Mouse (Mus musculus) E14TG2a.4 (cell line): Measurements from ENCODE around the gene Csnk1d.

Experiments used
- H3K27me3 ChIP-seq: 2 replicates; pipeline ENCODE4 v1.6.1; 2014; ENCODE audit warnings: low read length, control low read depth; ENCODE audit not compliant: insufficient read depth
- H3K36me3 ChIP-seq: 2 replicates; pipeline ENCODE4 v1.6.1; 2014; ENCODE audit warnings: low read length, control low read depth; ENCODE audit not compliant: insufficient read depth
- H3K4me1 ChIP-seq: replicated peaks from 2 replicates; pipeline ENCODE4 v1.6.1; 2014; ENCODE audit warnings: low read depth, low read length, control low read depth
- H3K4me3 ChIP-seq: replicated peaks from 2 replicates; pipeline ENCODE4 v1.5.1; 2014; ENCODE audit warnings: mild to moderate bottlenecking, low read length
- H3K9me3 ChIP-seq: 2 replicates; pipeline ENCODE4 v1.6.1; 2014; ENCODE audit warnings: low read length, control low read depth
- CTCF ChIP-seq: conservative IDR thresholded peaks from 2 replicates; pipeline ENCODE4 v1.5.1; 2014; ENCODE audit warnings: low read length
- NANOG ChIP-seq: IDR thresholded peaks from 2 replicates; pipeline ENCODE4 v1.6.1; 2014; ENCODE audit warnings: borderline replicate concordance, low read length, mixed read lengths
- POU5F1 ChIP-seq: IDR thresholded peaks from 2 replicates; pipeline ENCODE4 v1.6.1; 2014; ENCODE audit warnings: low read length, borderline replicate concordance

The Csnk1d gene

DNA sequence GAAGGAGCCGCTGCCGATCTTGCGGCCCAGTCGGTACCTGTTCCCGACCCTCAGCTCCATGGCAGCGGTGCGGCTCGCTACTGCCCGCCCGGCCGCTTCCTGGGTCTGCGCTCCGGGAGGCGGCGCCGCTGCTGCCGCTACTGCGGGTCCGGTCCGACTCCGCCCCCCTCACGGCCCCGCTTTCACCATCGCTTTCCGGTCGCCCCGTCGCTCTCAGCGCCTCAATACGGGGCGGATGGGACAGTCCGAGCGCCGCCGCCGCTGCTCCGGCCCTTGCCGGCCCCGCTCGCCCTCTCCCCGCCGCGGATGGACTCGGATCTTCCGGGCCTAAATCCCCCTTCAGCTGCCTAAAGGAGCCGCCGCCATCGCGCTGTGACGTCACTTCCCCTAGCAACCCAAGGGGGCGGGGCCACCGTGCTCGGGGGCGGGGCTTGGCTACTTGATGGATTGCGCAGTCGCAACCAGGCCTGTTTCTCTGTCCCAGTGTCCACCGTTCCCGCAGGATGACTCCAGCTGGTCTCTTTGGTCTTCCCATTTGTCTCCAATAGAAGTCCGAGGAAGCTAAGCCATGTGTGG lies at the start of gene Csnk1d:
Csnk1d (minus strand) TSS at position 380 of the 576 bp plus-strand sequence.
- H3K4me1 ChIP-seq = peaks cover 47% of the 10 kb centered on the region
- no peaks in the 10 kb centered on the region for H3K27me3 ChIP-seq
- TF ChIP-seq CTCF = no peak
- TF ChIP-seq POU5F1 = no peak
- no peak for TF ChIP-seq NANOG
- peaks cover 51% of the 10 kb centered on the region for H3K36me3 ChIP-seq
- H3K9me3 ChIP-seq = no peaks in the 10 kb centered on the region
- H3K4me3 ChIP-seq = peak within 1 kb of the TSS; percentile 95

DNA sequence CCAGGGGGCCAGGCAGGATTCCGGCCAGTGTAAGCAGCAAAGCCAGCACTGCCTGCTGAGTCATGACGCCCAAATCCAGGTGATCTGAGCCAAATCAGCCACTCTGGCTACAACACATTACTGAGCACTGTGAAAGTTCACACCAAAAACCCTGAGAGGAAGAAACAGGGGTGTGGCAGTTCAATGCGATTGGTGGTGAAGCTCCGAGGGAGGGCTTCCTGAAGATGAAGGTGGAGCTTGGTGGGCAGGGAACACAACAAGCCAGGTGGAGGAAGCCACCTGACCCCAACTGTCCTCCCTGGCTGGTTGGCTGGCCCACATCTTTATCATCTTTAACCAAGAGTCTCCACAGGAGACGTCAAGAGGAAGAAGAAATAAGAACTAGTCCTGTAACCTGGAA lies 48.2 kb upstream of the Csnk1d start, which contains the start of gene Cd7:
Cd7 (minus strand) TSS at position 117 of the 400 bp plus-strand sequence.
- no peak within 1 kb of the TSS for H3K4me3 ChIP-seq
- no peaks in the 10 kb centered on the region for H3K36me3 ChIP-seq
- no peaks in the 10 kb centered on the region for H3K9me3 ChIP-seq
- H3K27me3 ChIP-seq = peaks cover 33% of the 10 kb centered on the region
- H3K4me1 ChIP-seq = peaks cover 23% of the 10 kb centered on the region
- no peak for TF ChIP-seq POU5F1
- TF ChIP-seq NANOG = no peak
- TF ChIP-seq CTCF = no peak

DNA sequence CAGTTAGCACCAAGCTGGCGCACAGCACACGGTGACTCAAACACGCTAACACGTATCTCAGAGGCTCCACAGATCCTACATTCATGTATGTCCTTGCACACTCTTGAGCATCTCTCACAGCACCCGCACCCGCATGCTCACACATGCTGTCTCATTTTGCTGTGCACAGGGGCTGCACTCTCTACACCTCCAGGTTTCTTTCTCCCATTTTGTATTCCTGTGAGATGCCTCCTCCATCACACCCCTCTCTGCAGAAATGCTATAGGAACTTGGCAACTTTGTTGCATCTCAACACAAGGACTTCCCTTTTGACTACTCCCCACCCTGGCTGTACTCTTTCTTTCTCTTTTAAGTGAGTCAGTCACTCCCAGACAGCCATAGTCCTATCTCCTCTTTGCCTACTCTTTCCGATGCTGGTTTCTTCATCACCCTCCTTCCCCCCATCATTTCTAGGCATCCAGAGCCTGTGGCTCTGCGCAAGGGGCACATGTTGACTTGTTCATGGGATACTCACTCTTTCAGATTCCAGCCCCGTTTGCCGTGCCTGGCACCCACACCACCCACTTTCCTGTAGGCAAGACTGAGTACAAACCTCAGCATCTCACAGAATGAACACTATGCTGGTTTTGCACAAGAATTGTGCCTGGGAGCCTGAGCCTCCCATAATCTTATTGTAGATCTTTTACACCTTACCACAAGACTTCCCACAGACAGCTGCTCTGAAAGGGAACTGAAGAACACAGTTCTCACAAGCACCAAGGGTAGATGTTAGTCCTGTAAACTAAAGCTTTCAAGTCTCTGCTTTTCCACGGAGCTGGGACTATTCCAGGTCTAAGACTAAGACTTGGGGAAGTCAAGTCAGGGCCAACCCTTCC lies 47.5 kb upstream of the Csnk1d start:
- H3K36me3 ChIP-seq = no peaks in the 10 kb centered on the region
- H3K4me1 ChIP-seq = peaks cover 23% of the 10 kb centered on the region
- no peak for TF ChIP-seq NANOG
- TF ChIP-seq CTCF = no peak
- no peak for TF ChIP-seq POU5F1
- H3K4me3 ChIP-seq = no peak overlapping the region
- peaks cover 40% of the 10 kb centered on the region for H3K27me3 ChIP-seq
- H3K9me3 ChIP-seq = no peaks in the 10 kb centered on the region

DNA sequence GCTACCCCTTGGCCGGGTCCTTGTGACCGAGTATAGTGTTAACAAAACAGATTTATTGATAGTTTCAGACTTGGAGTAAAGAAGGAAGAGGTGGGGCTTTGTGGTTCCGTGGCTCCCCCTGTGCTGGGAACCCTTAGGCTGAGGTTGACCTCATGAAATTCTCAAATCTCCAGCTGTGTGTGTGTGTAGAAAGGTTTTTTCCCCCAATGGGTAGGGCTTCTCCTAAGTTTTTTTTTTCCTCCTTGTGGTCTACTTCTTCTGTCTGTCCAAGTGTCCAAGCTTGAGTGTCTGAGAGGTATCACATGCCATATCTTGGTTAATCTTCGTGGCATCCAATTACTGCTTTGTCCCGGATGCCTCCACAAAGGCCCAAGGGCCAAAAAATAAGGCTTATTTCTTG lies 42.0 kb upstream of the Csnk1d start:
- no peaks in the 10 kb centered on the region for H3K36me3 ChIP-seq
- H3K27me3 ChIP-seq = peaks cover 51% of the 10 kb centered on the region
- TF ChIP-seq POU5F1 (no peak), NANOG (no peak), CTCF (no peak)
- no peak overlapping the region for H3K4me3 ChIP-seq
- peaks cover 10% of the 10 kb centered on the region for H3K4me1 ChIP-seq
- H3K9me3 ChIP-seq = 0 out of 2 replicates have a peak, but pooled peaks cover 3% of the 10 kb centered on the region

- TF ChIP-seq CTCF (no peak), NANOG (no peak), POU5F1 (no peak)
- peaks cover 14% of the 10 kb centered on the region for H3K27me3 ChIP-seq
- no peaks in the 10 kb centered on the region for H3K36me3 ChIP-seq
- no peak overlapping the region for H3K4me3 ChIP-seq
- H3K9me3 ChIP-seq = no peaks in the 10 kb centered on the region
- no peaks in the 10 kb centered on the region for H3K4me1 ChIP-seq
These were observed 36.1 kb upstream of the Csnk1d start for GRCm38 (mm10) chr11:121027259-121027658.

GRCm38 (mm10) chr11:121024163-121024562 lies 33.0 kb upstream of the Csnk1d start:
- Histone ChIP-seq H3K9me3 (no peaks in the 10 kb centered on the region), H3K4me1 (no peaks in the 10 kb centered on the region), H3K4me3 (no peak overlapping the region), H3K27me3 (peaks cover 4% of the 10 kb centered on the region), H3K36me3 (no peaks in the 10 kb centered on the region)
- TF ChIP-seq NANOG = no peak
- no peak for TF ChIP-seq CTCF
- no peak for TF ChIP-seq POU5F1

DNA sequence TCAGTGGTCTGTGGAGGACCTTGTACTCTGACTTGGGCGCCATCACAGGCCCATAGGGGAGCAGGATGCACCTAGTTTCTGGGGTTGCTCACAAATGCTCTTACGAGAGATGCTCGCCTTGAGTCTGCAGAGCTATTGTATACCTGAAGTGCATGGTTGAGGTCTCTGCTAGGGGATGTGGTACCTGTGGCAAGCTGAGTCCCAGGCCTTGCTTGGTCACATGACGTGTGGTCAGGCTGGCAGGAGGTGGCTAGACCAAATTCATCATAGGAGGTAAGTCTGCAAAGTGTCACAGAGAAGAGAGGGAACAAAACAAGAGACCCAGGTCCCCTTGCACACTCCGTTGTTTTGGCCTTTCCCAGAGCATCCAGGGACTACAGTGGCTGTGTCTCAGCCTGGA lies 28.4 kb upstream of the Csnk1d start:
- H3K36me3 ChIP-seq = no peaks in the 10 kb centered on the region
- TF ChIP-seq CTCF (no peak), POU5F1 (no peak), NANOG (no peak)
- H3K4me1 ChIP-seq = peaks cover 6% of the 10 kb centered on the region; the same call in 1 of the 2 replicates
- H3K27me3 ChIP-seq = no peaks in the 10 kb centered on the region; the same call in none of the 2 replicates
- no peaks in the 10 kb centered on the region for H3K9me3 ChIP-seq
- H3K4me3 ChIP-seq = no peak overlapping the region

- H3K4me1 ChIP-seq = peaks cover 6% of the 10 kb centered on the region; the same call in 1 of the 2 replicates
- no peaks in the 10 kb centered on the region for H3K36me3 ChIP-seq
- TF ChIP-seq NANOG (no peak), CTCF (peak; percentile 62)
- no peaks in the 10 kb centered on the region for H3K9me3 ChIP-seq
- H3K27me3 ChIP-seq = peaks cover 9% of the 10 kb centered on the region
- H3K4me3 ChIP-seq = no peak overlapping the region
These were observed 26.6 kb upstream of the Csnk1d start for GRCm38 (mm10) chr11:121017703-121018102.
